Mouse (Mus musculus) kidney, postnatal 0 days (tissue): ENCODE measurements around the gene Gse1. TPM values are rescaled to one million over a fixed set of nuclear protein-coding genes. Genes with fewer than 3 reads are reported as not detected.

Experiments
- ATAC-seq: fragments of 200-750 bp; cut with Nextera tagmentation; replicated peaks from 2 replicates; pipeline ENCODE4 v1.8.0; 2017; ENCODE audit warnings: low read depth, moderate number of reproducible peaks, moderate TSS enrichment, moderate library complexity; ENCODE audit not compliant: low FRiP score
- DNase-seq: peaks from one replicate; pipeline ENCODE4 v3.0.0-alpha.2; 2016; ENCODE audit warnings: low spot score
- H3K27ac ChIP-seq: fragments of 300-500 bp; sonication (generic); 2 replicates; pipeline ENCODE4 v1.5.1; 2014; ENCODE audit warnings: mild to moderate bottlenecking
- H3K27me3 ChIP-seq: fragments of 300-500 bp; sonication (generic); 2 replicates; pipeline ENCODE4 v1.6.1; 2014; ENCODE audit warnings: low read length, mixed read lengths; ENCODE audit not compliant: insufficient read depth
- H3K36me3 ChIP-seq: fragments of 300-500 bp; sonication (generic); 2 replicates; pipeline ENCODE4 v1.6.1; 2014; ENCODE audit warnings: low read length, mixed read lengths; ENCODE audit not compliant: insufficient read depth
- H3K4me1 ChIP-seq: fragments of 300-500 bp; sonication (generic); replicated peaks from 2 replicates; pipeline ENCODE4 v1.6.1; 2014; ENCODE audit warnings: antibody characterized with exemption, low read length, mixed read lengths; ENCODE audit not compliant: insufficient read depth
- H3K4me2 ChIP-seq: fragments of 300-500 bp; sonication (generic); 2 replicates; pipeline ENCODE4 v1.6.1; 2014; ENCODE audit warnings: mild to moderate bottlenecking, low read length, moderate library complexity, mixed read lengths
- H3K4me3 ChIP-seq: fragments of 300-500 bp; sonication (generic); replicated peaks from 2 replicates; pipeline ENCODE4 v1.5.1; 2014; ENCODE audit warnings: low read depth, low read length
- H3K9ac ChIP-seq: fragments of 300-500 bp; sonication (generic); 2 replicates; pipeline ENCODE4 v1.6.1; 2014; ENCODE audit warnings: low read depth, low read length
- H3K9me3 ChIP-seq: fragments of 300-500 bp; sonication (generic); replicated peaks from 2 replicates; pipeline ENCODE4 v1.6.1; 2016; ENCODE audit warnings: low read length, inconsistent platforms, mixed read lengths
- CTCF ChIP-seq: IDR thresholded peaks from 2 replicates; pipeline ENCODE4 v1.5.1; 2016; ENCODE audit warnings: antibody characterized with exemption, low read depth, mild to moderate bottlenecking, moderate library complexity
- WGBS: fragments of 180-500 bp; shearing (Covaris S2); extraction: QIAGEN DNeasy Blood & Tissue Kit; methylation state at CpG from one replicate; pipeline ENCODE4 v1.1.7; 2014; 5-methylcytosine and 5-hydroxymethylcytosine counted together
- polyA plus RNA-seq: library from polyadenylated mRNA; unstranded; fragments of >200 nt; fragmentation: Nextera tagmentation; extraction: Ambion mirVana; gene quantifications from 2 replicates; pipeline ENCODE4 v1.2.1, GENCODE M21; 2015

Gse1 gene
- polyA plus RNA-seq, 1 experiment from 2014 or later, result 8.4 TPM

DNA sequence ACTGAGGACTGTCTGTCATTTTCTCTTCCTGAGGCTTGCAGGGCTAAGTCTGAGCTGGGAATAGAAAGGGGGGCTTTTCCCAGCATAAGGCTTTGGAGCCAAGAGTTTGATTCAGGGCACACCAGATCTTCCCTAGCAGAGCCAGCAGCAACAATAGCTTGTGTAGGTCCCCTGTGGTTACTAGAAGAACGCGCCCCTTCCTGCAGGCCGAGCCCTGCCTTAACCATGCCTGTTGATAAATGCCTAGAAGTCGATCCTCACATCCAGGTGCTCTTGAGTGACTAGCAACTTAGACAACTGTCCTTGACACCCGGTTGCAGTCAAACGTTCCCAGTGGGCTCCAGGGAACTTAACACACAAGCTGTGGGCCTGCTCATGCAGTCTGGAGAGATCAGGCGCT is 195.3 kb downstream of the Gse1 start:
- TF ChIP-seq CTCF, result no peak
- ATAC-seq (no peak), DNase-seq (no peak)
- Histone ChIP-seq H3K27me3 (no peaks in the 10 kb centered on the region), H3K4me2 (no peak overlapping the region), H3K27ac (no peak overlapping the region), H3K4me3 (no peak overlapping the region), H3K36me3 (no peaks in the 10 kb centered on the region), H3K9me3 (no peaks in the 10 kb centered on the region), H3K4me1 (peaks cover 47% of the 10 kb centered on the region), H3K9ac (no peak overlapping the region)
- WGBS, result 60% methylated on average over 7 of the region's 7 CpGs

DNA sequence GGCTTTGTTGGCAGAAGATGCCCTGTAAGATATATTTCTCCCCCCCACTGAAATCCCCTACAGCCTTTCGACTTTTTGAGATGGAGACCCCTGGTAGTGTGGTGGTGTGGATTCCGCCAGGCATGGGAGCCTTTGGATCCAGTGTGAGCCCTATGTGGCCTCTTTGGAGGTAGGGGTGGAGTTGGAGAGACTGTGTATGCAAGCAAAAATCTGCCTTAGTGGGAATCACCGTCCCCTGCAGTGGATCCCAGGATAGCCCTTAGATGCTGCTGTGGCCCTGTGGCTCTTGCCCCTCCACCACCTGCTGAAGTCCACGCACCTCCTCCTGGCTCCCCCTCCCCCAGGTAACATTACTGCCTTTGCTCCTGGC is 196.6 kb downstream of the Gse1 start:
- Histone ChIP-seq H3K4me3 (no peak overlapping the region), H3K9ac (no peak overlapping the region), H3K4me1 (peaks cover 45% of the 10 kb centered on the region), H3K27me3 (no peaks in the 10 kb centered on the region), H3K27ac (peak overlapping the region; percentile 71; the same call in 1 of the 2 replicates), H3K9me3 (no peaks in the 10 kb centered on the region), H3K36me3 (no peaks in the 10 kb centered on the region), H3K4me2 (no peak overlapping the region)
- WGBS, result 30% methylated on average over 4 of the region's 4 CpGs
- ATAC-seq, result no peak
- DNase-seq, result no peak
- no peak for TF ChIP-seq CTCF

DNA sequence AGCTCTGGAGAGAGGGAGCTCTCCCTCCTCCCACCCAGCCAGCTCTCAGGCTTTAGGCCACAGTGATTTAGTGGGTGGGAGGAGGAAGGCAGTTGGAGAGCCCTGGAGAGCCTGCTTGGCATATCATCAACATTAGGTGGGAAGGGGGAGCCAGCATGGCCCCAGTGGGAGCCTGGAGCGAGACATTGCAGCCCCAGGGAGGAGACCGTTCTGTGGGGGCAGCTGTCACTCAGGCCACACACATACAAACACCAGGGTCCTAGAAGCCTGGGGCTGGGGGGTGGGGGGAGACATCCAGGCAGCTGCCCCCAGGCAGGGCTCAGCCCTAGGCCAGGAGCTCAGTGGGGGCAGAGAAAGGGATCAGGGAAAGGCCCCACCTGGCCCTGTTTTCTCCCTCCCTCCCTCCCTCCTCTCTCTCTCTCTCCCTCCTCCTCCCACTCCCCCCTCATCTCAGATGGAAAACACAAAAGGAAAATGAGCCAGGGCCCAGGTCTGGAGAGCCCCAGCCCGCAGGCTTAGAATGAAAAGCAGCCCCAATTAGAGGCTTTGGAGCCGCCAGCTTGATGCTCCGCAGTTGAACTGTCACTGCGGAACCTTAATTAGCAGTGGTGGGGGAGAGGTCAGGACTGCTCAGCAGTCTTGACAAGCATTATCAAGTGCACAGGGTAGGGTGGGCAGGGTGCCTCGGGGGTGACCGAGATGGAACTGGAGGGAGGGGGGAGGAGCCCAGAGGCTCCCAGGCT is 197.1 kb downstream of the Gse1 start:
- H3K27me3 ChIP-seq, result no peaks in the 10 kb centered on the region
- TF ChIP-seq CTCF, result no peak
- H3K4me2 ChIP-seq, result no peak overlapping the region
- no peak overlapping the region for H3K4me3 ChIP-seq
- 20% methylated on average over 8 of the region's 8 CpGs for WGBS
- no peak overlapping the region for H3K9ac ChIP-seq
- no peaks in the 10 kb centered on the region for H3K36me3 ChIP-seq
- H3K9me3 ChIP-seq, result no peaks in the 10 kb centered on the region
- H3K27ac ChIP-seq, result peak overlapping the region; percentile 71
- H3K4me1 ChIP-seq, result peaks cover 45% of the 10 kb centered on the region
- ATAC-seq (peak; percentile 57), DNase-seq (peak; percentile 93)

DNA sequence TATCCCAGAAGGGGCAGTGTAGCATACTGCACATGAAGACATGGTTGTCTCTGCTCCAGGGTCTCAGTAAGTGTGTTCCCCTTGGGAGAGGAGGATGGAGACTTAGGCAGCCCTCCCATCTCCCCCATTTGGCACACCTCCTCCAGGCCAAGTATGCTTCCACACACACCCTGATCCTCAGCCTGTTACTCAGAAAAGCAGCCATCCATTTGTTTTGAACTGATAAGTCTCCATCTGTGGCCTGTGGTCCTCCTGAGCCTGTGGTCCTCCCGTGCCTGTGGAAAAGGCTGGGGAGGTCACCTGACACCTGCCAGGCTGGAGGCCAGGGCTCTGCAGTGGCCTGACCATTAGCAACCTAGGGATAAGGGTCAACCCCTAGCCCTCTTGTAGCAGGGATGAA is 197.8 kb downstream of the Gse1 start:
- no peaks in the 10 kb centered on the region for H3K27me3 ChIP-seq
- H3K9ac ChIP-seq, result no peak overlapping the region
- H3K4me3 ChIP-seq, result no peak overlapping the region
- H3K4me2 ChIP-seq, result no peak overlapping the region
- H3K4me1 ChIP-seq, result peaks cover 43% of the 10 kb centered on the region
- ATAC-seq (0 out of 2 replicates have a peak, but pooled peaks have one; percentile 5), DNase-seq (no peak)
- no peak overlapping the region for H3K27ac ChIP-seq
- no peaks in the 10 kb centered on the region for H3K9me3 ChIP-seq
- no peaks in the 10 kb centered on the region for H3K36me3 ChIP-seq
- WGBS, result 32% methylated on average over 1 of the region's 1 CpGs
- TF ChIP-seq CTCF, result no peak

DNA sequence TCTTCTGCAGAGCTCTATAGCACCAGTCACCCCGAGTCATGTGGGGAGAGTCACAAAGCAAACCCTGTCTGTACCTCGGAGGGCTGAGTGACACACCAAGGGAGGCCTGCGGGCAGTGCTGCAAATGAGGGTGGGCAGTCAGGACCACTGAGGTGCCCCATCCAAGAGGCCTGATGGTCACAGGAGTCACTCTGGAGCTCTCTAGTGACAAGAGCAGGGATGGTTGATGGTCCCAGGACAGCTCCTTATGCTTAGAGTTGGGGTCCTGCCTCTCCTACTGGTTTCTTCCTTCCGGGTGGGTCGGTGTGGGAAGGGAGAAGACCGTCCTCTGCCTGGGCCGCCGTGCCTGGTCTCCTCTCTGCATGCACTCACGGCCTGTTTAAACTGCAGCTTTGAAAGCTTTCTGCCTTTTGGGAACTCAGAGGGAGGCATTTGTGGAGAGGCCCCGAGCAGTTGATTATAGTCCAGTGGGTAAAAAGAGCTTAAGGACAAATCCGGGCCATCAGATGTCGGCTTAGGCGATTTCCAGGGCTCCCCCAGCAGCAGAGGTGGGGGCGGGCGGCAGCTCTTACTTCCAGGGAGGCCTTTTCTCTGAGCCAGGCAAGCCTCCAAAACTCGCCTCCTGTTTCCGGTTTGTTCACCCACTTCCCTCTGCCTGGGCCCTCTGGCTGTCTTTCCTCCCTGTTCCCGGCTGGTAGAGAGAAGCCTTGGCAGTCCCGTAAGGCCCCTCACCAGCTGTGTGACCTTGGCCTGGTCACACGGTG is 198.5 kb downstream of the Gse1 start:
- DNase-seq, result peak; percentile 53
- Histone ChIP-seq H3K4me1 (peaks cover 36% of the 10 kb centered on the region), H3K9ac (no peak overlapping the region)

DNA sequence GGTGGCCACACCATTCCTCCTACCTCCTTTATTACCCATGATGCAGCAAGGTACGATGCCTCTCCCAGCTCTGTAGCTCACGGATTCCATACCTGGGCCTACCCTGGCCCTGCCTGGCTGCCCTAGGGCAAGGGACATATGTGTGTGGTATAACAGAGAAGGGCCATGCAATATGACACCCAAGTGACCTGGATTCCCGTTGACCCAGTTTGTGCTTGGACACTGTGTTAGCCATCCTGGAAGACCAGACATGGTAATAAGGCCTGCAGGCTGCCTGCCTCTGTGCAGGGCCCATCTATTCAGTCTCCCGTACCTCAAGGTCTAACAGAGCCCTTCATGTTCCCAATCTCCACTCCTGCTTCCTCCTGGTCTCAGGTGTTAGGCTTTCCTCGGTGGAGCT is 200.2 kb downstream of the Gse1 start:
- no peaks in the 10 kb centered on the region for H3K9me3 ChIP-seq
- H3K9ac ChIP-seq, result no peak overlapping the region
- H3K27ac ChIP-seq, result no peak overlapping the region
- H3K36me3 ChIP-seq, result no peaks in the 10 kb centered on the region
- no peaks in the 10 kb centered on the region for H3K27me3 ChIP-seq
- H3K4me1 ChIP-seq, result peaks cover 35% of the 10 kb centered on the region; the same call in 1 of the 2 replicates
- ATAC-seq (no peak), DNase-seq (no peak)
- WGBS, result 71% methylated on average over 5 of the region's 5 CpGs
- H3K4me3 ChIP-seq, result no peak overlapping the region
- no peak overlapping the region for H3K4me2 ChIP-seq
- no peak for TF ChIP-seq CTCF

More for the DNA sequence above, 198.5 kb downstream of the Gse1 start:
- no peak for ATAC-seq
- Histone ChIP-seq H3K27ac (0 out of 2 replicates have a peak overlapping the region, but pooled peaks have one; percentile 20), H3K27me3 (no peaks in the 10 kb centered on the region), H3K9me3 (no peaks in the 10 kb centered on the region), H3K4me2 (no peak overlapping the region), H3K4me3 (no peak overlapping the region), H3K36me3 (no peaks in the 10 kb centered on the region)
- 49% methylated on average over 20 of the region's 20 CpGs for WGBS
- no peak for TF ChIP-seq CTCF
